Mouse (Mus musculus): ENCODE measurements around the gene Asic4. TPM values are rescaled to one million over a fixed set of nuclear protein-coding genes. Genes with fewer than 3 reads are reported as not detected.

Asic4 gene
- total and polyA plus RNA-seq, 3 experiments = 0.18 to 0.19 TPM; not detected in 1

DNA sequence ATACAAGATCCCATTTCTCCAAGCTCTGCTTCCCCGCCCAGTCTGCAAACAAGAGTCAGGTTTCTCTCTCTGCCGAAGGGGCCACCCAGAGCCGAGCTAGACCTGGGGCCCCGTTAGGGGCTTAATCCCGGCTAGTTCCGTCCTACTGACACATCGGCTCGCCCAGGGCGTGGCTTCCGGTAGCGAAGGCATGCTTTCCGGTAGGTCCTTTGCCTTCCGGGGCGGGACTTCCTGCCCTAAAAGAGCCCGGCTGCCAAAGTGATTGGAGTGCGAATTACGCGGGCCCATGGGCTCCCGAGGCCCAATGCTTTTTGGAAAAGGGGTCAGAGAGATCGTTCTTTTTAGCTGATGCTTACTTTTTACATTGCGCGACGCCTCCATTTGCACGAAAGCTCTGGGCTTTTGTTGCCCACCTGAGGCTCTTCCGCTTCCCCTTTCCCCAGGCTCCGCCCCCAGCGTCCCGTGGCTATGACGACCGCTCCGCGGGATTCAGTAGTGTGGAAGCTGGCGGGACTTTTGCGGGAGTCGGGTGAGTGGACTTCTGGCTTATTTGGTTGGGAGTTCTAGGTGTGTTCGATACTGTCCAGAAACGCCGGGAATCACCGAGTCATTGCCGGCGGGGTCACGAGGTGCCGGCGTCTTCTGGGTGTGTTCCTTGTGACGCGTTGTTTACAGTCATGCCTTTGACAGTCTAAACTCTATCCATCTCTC, 71.2 kb downstream of the Asic4 start, which contains the start of gene Stk11ip (continued):
- TF ChIP-seq TBP (IDR thresholded peaks at IDR 0.05; ENCODE audit: low read depth, low read length) (peak; percentile 80), SIN3A (IDR thresholded peaks at IDR 0.05; ENCODE audit: low read length) (peak; percentile 100), CHD1 (IDR thresholded peaks at IDR 0.05; ENCODE audit: low read depth, low read length) (no peak)

Other genes starting within 250 kb of the Asic4 start
- 4.0 and 7.6 TPM in 2 replicates for gene Glb1l, start 239.6 kb upstream of the Asic4 start, total RNA-seq (2012; rRNA removed)
- gene Glb1l, start 239.6 kb upstream of the Asic4 start, polyA plus RNA-seq (2012; ENCODE audit: insufficient read depth in 1 of 2, insufficient read length in 2 of 2, low read depth in 1 of 2, low replicate concordance in 2 of 2, missing spikeins in 1 of 2) = 10 to 100 TPM in 1 of 2 experiments, not detected in 1; 13.0 TPM
- gene Stk16, start 239.6 kb upstream of the Asic4 start, total RNA-seq (2012; rRNA removed) = 83.2 and 110 TPM in 2 replicates
- 100 to 1,000 TPM in 1 of 2 experiments, not detected in 1; 154 TPM for gene Stk16, start 239.6 kb upstream of the Asic4 start, polyA plus RNA-seq (2012; ENCODE audit: insufficient read depth in 1 of 2, insufficient read length in 2 of 2, low read depth in 1 of 2, low replicate concordance in 2 of 2, missing spikeins in 1 of 2)
- gene Tuba4a, start 230.6 kb upstream of the Asic4 start, total RNA-seq (2012; rRNA removed) = 385 and 396 TPM in 2 replicates
- 100 to 1,000 TPM in 1 of 2 experiments, not detected in 1; 439 TPM for gene Tuba4a, start 230.6 kb upstream of the Asic4 start, polyA plus RNA-seq (2012; ENCODE audit: insufficient read depth in 1 of 2, insufficient read length in 2 of 2, low read depth in 1 of 2, low replicate concordance in 2 of 2, missing spikeins in 1 of 2)
- gene A630095N17Rik, start 218.3 kb upstream of the Asic4 start, total RNA-seq (2012; rRNA removed) = 0.46 and 0.58 TPM in 2 replicates
- under 1 TPM in 1 of 2 experiments, not detected in 1; 0.82 TPM for gene A630095N17Rik, start 218.3 kb upstream of the Asic4 start, polyA plus RNA-seq (2012; ENCODE audit: insufficient read depth in 1 of 2, insufficient read length in 2 of 2, low read depth in 1 of 2, low replicate concordance in 2 of 2, missing spikeins in 1 of 2)
- gene Dnajb2, start 214.0 kb upstream of the Asic4 start, total RNA-seq (2012; rRNA removed) = 10.3 and 12.9 TPM in 2 replicates
- 10 to 100 TPM in 1 of 2 experiments, not detected in 1; 18.9 TPM for gene Dnajb2, start 214.0 kb upstream of the Asic4 start, polyA plus RNA-seq (2012; ENCODE audit: insufficient read depth in 1 of 2, insufficient read length in 2 of 2, low read depth in 1 of 2, low replicate concordance in 2 of 2, missing spikeins in 1 of 2)
- gene Ptprn, start 185.9 kb upstream of the Asic4 start, total RNA-seq (2012; rRNA removed) = not detected in 2 replicates
- gene Ptprn, start 185.9 kb upstream of the Asic4 start, polyA plus RNA-seq (2012; ENCODE audit: insufficient read depth in 1 of 2, insufficient read length in 2 of 2, low read depth in 1 of 2, low replicate concordance in 2 of 2, missing spikeins in 1 of 2) = under 1 TPM in 1 of 2 experiments, not detected in 1; 0.13 TPM
- gene Resp18, start 172.0 kb upstream of the Asic4 start, total RNA-seq (2012; rRNA removed) = not detected in 2 replicates
- not detected for gene Resp18, start 172.0 kb upstream of the Asic4 start, polyA plus RNA-seq (2012; ENCODE audit: insufficient read depth in 1 of 2, insufficient read length in 2 of 2, low read depth in 1 of 2, low replicate concordance in 2 of 2, missing spikeins in 1 of 2)
- 34.7 and 35.9 TPM in 2 replicates for gene Dnpep, start 132.4 kb upstream of the Asic4 start, total RNA-seq (2012; rRNA removed)
- 10 to 100 TPM in 1 of 2 experiments, not detected in 1; 59.3 TPM for gene Dnpep, start 132.4 kb upstream of the Asic4 start, polyA plus RNA-seq (2012; ENCODE audit: insufficient read depth in 1 of 2, insufficient read length in 2 of 2, low read depth in 1 of 2, low replicate concordance in 2 of 2, missing spikeins in 1 of 2)
- 4.6 and 7.2 TPM in 2 replicates for gene Des, start 90.1 kb upstream of the Asic4 start, total RNA-seq (2012; rRNA removed)
- gene Des, start 90.1 kb upstream of the Asic4 start, polyA plus RNA-seq (2012; ENCODE audit: insufficient read depth in 1 of 2, insufficient read length in 2 of 2, low read depth in 1 of 2, low replicate concordance in 2 of 2, missing spikeins in 1 of 2) = 1 to 10 TPM in 1 of 2 experiments, not detected in 1; 7.0 TPM
- 1.7 and 1.8 TPM in 2 replicates for gene Speg, start 75.1 kb upstream of the Asic4 start, total RNA-seq (2012; rRNA removed)
- gene Speg, start 75.1 kb upstream of the Asic4 start, polyA plus RNA-seq (2012; ENCODE audit: insufficient read depth in 1 of 2, insufficient read length in 2 of 2, low read depth in 1 of 2, low replicate concordance in 2 of 2, missing spikeins in 1 of 2) = 1 to 10 TPM in 1 of 2 experiments, not detected in 1; 9.5 TPM
- gene Gmppa, start 14.5 kb upstream of the Asic4 start, total RNA-seq (2012; rRNA removed) = 63.8 and 65.0 TPM in 2 replicates
- gene Gmppa, start 14.5 kb upstream of the Asic4 start, polyA plus RNA-seq (2012; ENCODE audit: insufficient read depth in 1 of 2, insufficient read length in 2 of 2, low read depth in 1 of 2, low replicate concordance in 2 of 2, missing spikeins in 1 of 2) = 100 to 1,000 TPM in 1 of 2 experiments, not detected in 1; 145 TPM
- 23.9 and 32.3 TPM in 2 replicates for gene Chpf, start 28.9 kb downstream of the Asic4 start, total RNA-seq (2012; rRNA removed)
- 10 to 100 TPM in 1 of 2 experiments, not detected in 1; 49.0 TPM for gene Chpf, start 28.9 kb downstream of the Asic4 start, polyA plus RNA-seq (2012; ENCODE audit: insufficient read depth in 1 of 2, insufficient read length in 2 of 2, low read depth in 1 of 2, low replicate concordance in 2 of 2, missing spikeins in 1 of 2)
- 0.33 and 0.65 TPM in 2 replicates for gene Tmem198, start 29.1 kb downstream of the Asic4 start, total RNA-seq (2012; rRNA removed)
- 1 to 10 TPM in 1 of 2 experiments, not detected in 1; 1.4 TPM for gene Tmem198, start 29.1 kb downstream of the Asic4 start, polyA plus RNA-seq (2012; ENCODE audit: insufficient read depth in 1 of 2, insufficient read length in 2 of 2, low read depth in 1 of 2, low replicate concordance in 2 of 2, missing spikeins in 1 of 2)
- gene Obsl1, start 56.0 kb downstream of the Asic4 start, total RNA-seq (2012; rRNA removed) = 0.08 TPM in 1 of 2 replicates, not detected in the other
- gene Obsl1, start 56.0 kb downstream of the Asic4 start, polyA plus RNA-seq (2012; ENCODE audit: insufficient read depth in 1 of 2, insufficient read length in 2 of 2, low read depth in 1 of 2, low replicate concordance in 2 of 2, missing spikeins in 1 of 2) = 1 to 10 TPM in 1 of 2 experiments, not detected in 1; 1.2 TPM
- not detected in 2 replicates for gene Inha, start 56.6 kb downstream of the Asic4 start, total RNA-seq (2012; rRNA removed)
- not detected for gene Inha, start 56.6 kb downstream of the Asic4 start, polyA plus RNA-seq (2012; ENCODE audit: insufficient read depth in 1 of 2, insufficient read length in 2 of 2, low read depth in 1 of 2, low replicate concordance in 2 of 2, missing spikeins in 1 of 2)
- 9.7 and 10.2 TPM in 2 replicates for gene Stk11ip, start 71.1 kb downstream of the Asic4 start, total RNA-seq (2012; rRNA removed)
- 10 to 100 TPM in 1 of 2 experiments, not detected in 1; 29.4 TPM for gene Stk11ip, start 71.1 kb downstream of the Asic4 start, polyA plus RNA-seq (2012; ENCODE audit: insufficient read depth in 1 of 2, insufficient read length in 2 of 2, low read depth in 1 of 2, low replicate concordance in 2 of 2, missing spikeins in 1 of 2)
- gene Slc4a3, start 95.8 kb downstream of the Asic4 start, total RNA-seq (2012; rRNA removed) = not detected in 2 replicates
- gene Slc4a3, start 95.8 kb downstream of the Asic4 start, polyA plus RNA-seq (2012; ENCODE audit: insufficient read depth in 1 of 2, insufficient read length in 2 of 2, low read depth in 1 of 2, low replicate concordance in 2 of 2, missing spikeins in 1 of 2) = not detected

All from MEL (cell line).